Mouse (Mus musculus): ENCODE measurements around the gene 2310011J03Rik.

DNA sequence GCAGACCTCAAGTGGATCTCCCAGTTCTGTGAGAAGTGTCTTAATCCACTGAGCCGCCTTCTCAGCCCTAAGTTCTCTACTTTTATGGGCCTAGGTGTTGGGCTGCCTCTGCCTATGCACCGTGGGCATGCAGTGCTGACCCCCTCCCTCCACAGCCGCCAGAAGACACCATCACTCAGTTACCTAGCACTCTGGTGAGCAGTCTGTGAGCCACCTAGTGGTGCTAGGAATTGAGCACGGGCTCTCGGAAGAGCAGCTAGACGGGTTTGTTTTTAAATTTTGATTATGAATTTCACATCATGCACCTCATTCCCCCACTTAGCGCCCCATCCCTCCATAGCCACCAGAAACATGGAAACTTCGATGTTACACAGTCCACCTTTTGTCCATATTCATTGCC is 31.7 kb downstream of the 2310011J03Rik start:
- TF ChIP-seq CTCF (IDR thresholded peaks at IDR 0.05; ENCODE audit: insufficient read depth, low read length) (no peak), POLR2A (IDR thresholded peaks at IDR 0.05; ENCODE audit: borderline replicate concordance, extremely low read depth, low read depth, low read length) (no peak)

Measured in lung, adult 2 months (tissue).